Mouse (Mus musculus) spleen, adult 2 months (tissue): ENCODE data around the gene Ckap2l.

Experiments
- CTCF ChIP-seq: fragments of 200-500 bp; IDR thresholded peaks from 2 replicates; pipeline ENCODE4 v1.5.1; 2011; ENCODE audit warnings: mild to moderate bottlenecking, inconsistent platforms; ENCODE audit not compliant: insufficient read depth, insufficient read length, insufficient replicate concordance; ENCODE audit errors: extremely low read depth
- POLR2A ChIP-seq: fragments of 200-500 bp; IDR thresholded peaks from 2 replicates; pipeline ENCODE4 v1.6.1; 2011; ENCODE audit warnings: low read depth, low read length, inconsistent platforms

DNA sequence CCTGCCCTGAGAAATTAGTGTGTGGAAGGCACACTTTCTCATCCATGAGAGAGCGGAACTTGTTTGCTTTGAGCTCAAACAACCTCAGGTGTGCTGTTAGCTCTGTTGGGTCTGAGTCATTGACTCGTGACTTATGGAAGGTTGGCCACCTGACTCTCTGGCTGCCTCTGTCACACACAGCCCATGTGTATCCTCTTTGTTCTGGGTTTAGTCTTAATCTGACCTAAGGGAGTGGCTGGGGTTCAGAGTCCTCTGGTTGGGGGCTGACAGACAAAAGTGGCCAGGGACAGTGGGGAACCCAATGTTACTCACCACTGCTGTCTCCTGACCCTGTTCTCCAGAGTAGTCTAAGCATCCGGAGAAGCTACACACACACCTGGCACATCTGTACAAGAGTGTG lies 39.0 kb downstream of the Ckap2l start:
- TF ChIP-seq CTCF, result no peak
- TF ChIP-seq POLR2A, result no peak
